Mouse (Mus musculus) ES-E14 (cell line): ENCODE measurements at regions not wholly inside any gene's neighbourhood (a gene's known extent, or its start where the extent isn't known, plus 50 kb on each side); places are given as distances from the start of the nearest gene placed in this dataset.

Experiments used
- CHD2 ChIP-seq: IDR thresholded peaks from 2 replicates; pipeline ENCODE4 v1.6.1; 2014; ENCODE audit warnings: mild to moderate bottlenecking, low read depth, low read length, inconsistent platforms
- HCFC1 ChIP-seq: IDR thresholded peaks from 2 replicates; pipeline ENCODE4 v1.6.1; 2012; ENCODE audit warnings: low read length, inconsistent platforms, borderline replicate concordance; ENCODE audit not compliant: insufficient read depth
- MAFK ChIP-seq: IDR thresholded peaks from 2 replicates; pipeline ENCODE4 v1.6.1; 2014; ENCODE audit warnings: mild to moderate bottlenecking, low read depth, low read length, inconsistent platforms; ENCODE audit not compliant: insufficient read depth

DNA sequence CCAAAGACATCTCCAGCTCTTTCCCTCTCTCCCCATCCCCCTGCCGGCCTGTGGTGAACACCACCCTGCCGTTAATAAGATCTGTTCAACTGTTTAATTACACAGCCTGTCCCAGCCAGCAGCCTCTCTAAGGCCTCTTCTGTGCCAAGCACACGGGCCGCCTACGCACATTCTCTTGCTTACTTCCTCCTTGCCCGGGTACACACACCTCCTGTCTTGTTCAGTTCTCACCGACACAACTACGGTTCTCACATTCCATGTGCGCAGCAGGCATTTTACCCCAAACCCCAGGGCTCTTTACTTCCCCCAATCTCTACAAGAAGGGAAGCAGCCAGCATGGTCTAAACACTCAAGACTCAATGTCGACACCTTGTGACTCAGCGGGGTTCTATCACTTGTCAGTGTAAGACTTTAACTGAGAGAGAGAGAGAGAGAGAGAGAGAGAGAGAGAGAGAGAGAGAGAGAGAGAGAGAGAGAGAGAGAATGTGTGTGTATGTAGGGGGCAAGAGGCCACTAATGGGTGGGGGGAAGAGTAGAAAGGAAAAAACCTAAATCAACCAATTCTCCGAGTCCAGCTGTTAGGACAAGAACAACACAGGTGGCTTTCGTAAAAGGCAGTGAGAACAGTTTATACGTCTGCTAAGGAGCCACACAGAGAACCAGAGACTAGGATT is 120.8 kb upstream of the Klf14 start:
- TF ChIP-seq HCFC1 (no peak), CHD2 (no peak), MAFK (no peak)
